Mouse (Mus musculus) MEL (cell line): ENCODE measurements around the gene Pdcd4.

Source experiments
- CHD1 ChIP-seq: IDR thresholded peaks from 2 replicates; pipeline ENCODE4 v1.6.1; 2012; ENCODE audit warnings: low read depth, mild to moderate bottlenecking, inconsistent platforms, low read length, improper control_type of control experiment
- CTCF ChIP-seq, 3 experiments: IDR thresholded peaks in 2 of 3; conservative IDR thresholded peaks in 1 of 3; 2 replicates each; pipeline ENCODE4 v1.5.1; 2011 to 2012; ENCODE audit warnings: low read length in 3 of 3, low read depth in 2 of 3, mild to moderate bottlenecking in 2 of 3, improper control_type of control experiment in 1 of 3, inconsistent platforms in 1 of 3, mixed read lengths in 1 of 3, moderate library complexity in 1 of 3; ENCODE audit not compliant: control insufficient read depth in 1 of 3, insufficient read depth in 1 of 3, poor library complexity in 1 of 3, severe bottlenecking in 1 of 3
- EP300 ChIP-seq, 2 experiments: IDR thresholded peaks; 2 replicates each; pipeline ENCODE4 v1.6.1; 2011; ENCODE audit warnings: improper control_type of control experiment in 2 of 2, low read length in 2 of 2, low read depth in 1 of 2, mild to moderate bottlenecking in 1 of 2
- HCFC1 ChIP-seq: IDR thresholded peaks from 2 replicates; pipeline ENCODE4 v1.6.1; 2012; ENCODE audit warnings: low read depth, mild to moderate bottlenecking, inconsistent platforms, low read length, improper control_type of control experiment, moderate library complexity
- MAFK ChIP-seq: IDR thresholded peaks from 2 replicates; pipeline ENCODE4 v1.6.1; 2011; ENCODE audit warnings: low read depth, mild to moderate bottlenecking, low read length, improper control_type of control experiment, borderline replicate concordance

DNA sequence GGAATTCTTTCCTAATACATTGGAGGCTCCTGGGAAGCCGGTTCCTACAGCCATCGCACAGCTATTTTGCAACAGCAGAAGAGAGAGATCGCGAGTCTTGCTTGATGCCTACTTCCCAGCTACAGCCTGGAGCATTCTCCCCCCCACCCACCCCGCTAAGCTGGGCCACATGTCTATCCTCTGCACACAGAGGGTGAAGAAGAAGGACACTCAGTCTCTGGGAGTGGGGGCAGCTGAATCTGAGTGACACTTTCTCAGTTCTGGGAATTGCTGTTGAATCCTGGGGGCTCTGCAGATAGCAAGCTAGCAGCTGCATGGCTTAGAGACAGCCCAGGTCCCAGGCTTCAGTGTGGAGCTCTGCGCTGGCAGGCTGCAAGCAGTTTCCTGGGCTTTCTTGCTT is 34.1 kb upstream of the Pdcd4 start:
- TF ChIP-seq CTCF (IDR thresholded peaks at IDR 0.05 in 2 of 3, conservative IDR thresholded peaks at IDR 0.05 in 1 of 3; ENCODE audit: control insufficient read depth in 1 of 3, insufficient read depth in 1 of 3, low read depth in 2 of 3, low read length in 3 of 3, poor library complexity in 1 of 3, severe bottlenecking in 1 of 3) (no peak), EP300 (IDR thresholded peaks at IDR 0.05; ENCODE audit: low read depth in 1 of 2, low read length in 2 of 2) (no peak), HCFC1 (no peak), CHD1 (no peak), MAFK (no peak)
